Mouse (Mus musculus) erythroblast, adult 5-6 weeks (primary cell): Measurements from ENCODE around the gene Ptpre. TPM values are rescaled to one million over a fixed set of nuclear protein-coding genes. Genes with fewer than 3 reads are reported as not detected.
"Not testable (repeated sequence)": the region's sequence is repeated elsewhere in the genome, so short reads cannot be mapped to it uniquely, and the experiment has no call there.

ENCODE experiments used
- ATAC-seq: replicated peaks from 2 replicates; pipeline ENCODE4 v1.8.0; 2016; ENCODE audit warnings: moderate number of reproducible peaks, mild to moderate bottlenecking, moderate TSS enrichment, inconsistent platforms; ENCODE audit not compliant: poor library complexity, low FRiP score, severe bottlenecking
- total RNA-seq, 2 experiments: library from RNA; stranded (forward) in 1 of 2; stranded (reverse) in 1 of 2; fragments of 150-400 nt in 1 of 2; fragments of 200-764, 138-1000 nt in 1 of 2; gene quantifications; 2 replicates each; pipeline versions ENCODE4 v1.2.3 to v1.2.4; 2015 to 2017; ENCODE audit warnings: low replicate concordance in 2 of 2

Gene Ptpre
- total RNA-seq, 2 experiments from 2014 or later = 11.9 to 19.7 TPM

- no peak for ATAC-seq
Observed at GRCm38 (mm10) chr7:135571951-135572559, 34.8 kb downstream of the Ptpre start.

GRCm38 (mm10) chr7:135575319-135576069 lies 38.2 kb downstream of the Ptpre start:
- not testable (repeated sequence) for ATAC-seq

- no peak for ATAC-seq
Observed at GRCm38 (mm10) chr7:135576329-135576728, 39.0 kb downstream of the Ptpre start.

GRCm38 (mm10) chr7:135578715-135579325 lies 41.5 kb downstream of the Ptpre start:
- ATAC-seq = no peak

- ATAC-seq = no peak
Observed at GRCm38 (mm10) chr7:135580306-135581091, 43.2 kb downstream of the Ptpre start.

- no peak for ATAC-seq
Observed at GRCm38 (mm10) chr7:135581128-135581527, 43.8 kb downstream of the Ptpre start.

- no peak for ATAC-seq
Observed at GRCm38 (mm10) chr7:135585125-135585687, 47.9 kb downstream of the Ptpre start.

- no peak for ATAC-seq
Observed at GRCm38 (mm10) chr7:135586402-135586801, 49.1 kb downstream of the Ptpre start.

GRCm38 (mm10) chr7:135587821-135588575 lies 50.7 kb downstream of the Ptpre start:
- ATAC-seq = no peak

GRCm38 (mm10) chr7:135588620-135589309 lies 51.5 kb downstream of the Ptpre start:
- no peak for ATAC-seq

GRCm38 (mm10) chr7:135591461-135591860 lies 54.2 kb downstream of the Ptpre start:
- ATAC-seq = no peak

GRCm38 (mm10) chr7:135593286-135593685 lies 56.0 kb downstream of the Ptpre start:
- ATAC-seq = no peak

GRCm38 (mm10) chr7:135593825-135594224 lies 56.5 kb downstream of the Ptpre start:
- no peak for ATAC-seq

- ATAC-seq = no peak
Observed at GRCm38 (mm10) chr7:135594676-135595075, 57.4 kb downstream of the Ptpre start.

- ATAC-seq = no peak
Observed at GRCm38 (mm10) chr7:135595640-135596174, 58.4 kb downstream of the Ptpre start.

- no peak for ATAC-seq
Observed at GRCm38 (mm10) chr7:135597006-135597405, 59.7 kb downstream of the Ptpre start.

GRCm38 (mm10) chr7:135597604-135598289 lies 60.5 kb downstream of the Ptpre start:
- no peak for ATAC-seq
